Mouse (Mus musculus): ENCODE results near the gene Col9a2.
"Not testable (repeated sequence)": the region's sequence is repeated elsewhere in the genome, so short reads cannot be mapped to it uniquely, and the experiment has no call there.

The Col9a2 gene

GRCm38 (mm10) chr4:121020040-121020790 is 19.0 kb upstream of the Col9a2 start:
- no peak for DNase-seq (ENCODE audit: low read depth, low spot score)

GRCm38 (mm10) chr4:121021911-121022310 is 17.3 kb upstream of the Col9a2 start:
- DNase-seq (ENCODE audit: low read depth, low spot score): no peak

- DNase-seq (ENCODE audit: low read depth, low spot score): no peak
Measured at GRCm38 (mm10) chr4:121023464-121023863, 15.7 kb upstream of the Col9a2 start.

GRCm38 (mm10) chr4:121023941-121024340 is 15.2 kb upstream of the Col9a2 start:
- no peak for DNase-seq (ENCODE audit: low read depth, low spot score)

GRCm38 (mm10) chr4:121025681-121026080 is 13.5 kb upstream of the Col9a2 start:
- DNase-seq (ENCODE audit: low read depth, low spot score): no peak

GRCm38 (mm10) chr4:121028146-121028545 is 11.0 kb upstream of the Col9a2 start:
- no peak for DNase-seq (ENCODE audit: low read depth, low spot score)

- DNase-seq (ENCODE audit: low read depth, low spot score): peak; percentile 47
Measured at GRCm38 (mm10) chr4:121028659-121029392, 10.4 kb upstream of the Col9a2 start.

GRCm38 (mm10) chr4:121029632-121030031 is 9.6 kb upstream of the Col9a2 start:
- no peak for DNase-seq (ENCODE audit: low read depth, low spot score)

- DNase-seq (ENCODE audit: low read depth, low spot score): no peak
Measured at GRCm38 (mm10) chr4:121031440-121031839, 7.7 kb upstream of the Col9a2 start.

- no peak for DNase-seq (ENCODE audit: low read depth, low spot score)
Measured at GRCm38 (mm10) chr4:121033006-121033405, 6.2 kb upstream of the Col9a2 start.

- DNase-seq (ENCODE audit: low read depth, low spot score): no peak
Measured at GRCm38 (mm10) chr4:121040323-121040722, 1.1 kb downstream of the Col9a2 start.

GRCm38 (mm10) chr4:121040897-121041671 is 1.9 kb downstream of the Col9a2 start:
- peak; percentile 11 for DNase-seq (ENCODE audit: low read depth, low spot score)

GRCm38 (mm10) chr4:121042472-121042871 is 3.3 kb downstream of the Col9a2 start:
- no peak for DNase-seq (ENCODE audit: low read depth, low spot score)

- DNase-seq (ENCODE audit: low read depth, low spot score): no peak
Measured at GRCm38 (mm10) chr4:121042946-121043345, 3.8 kb downstream of the Col9a2 start.

- no peak for DNase-seq (ENCODE audit: low read depth, low spot score)
Measured at GRCm38 (mm10) chr4:121051863-121052262, 12.7 kb downstream of the Col9a2 start.

- DNase-seq (ENCODE audit: low read depth, low spot score): no peak
Measured at GRCm38 (mm10) chr4:121052454-121053323, 13.5 kb downstream of the Col9a2 start.

- no peak for DNase-seq (ENCODE audit: low read depth, low spot score)
Measured at GRCm38 (mm10) chr4:121056342-121056741, 17.2 kb downstream of the Col9a2 start.

GRCm38 (mm10) chr4:121057032-121057431 is 17.8 kb downstream of the Col9a2 start:
- no peak for DNase-seq (ENCODE audit: low read depth, low spot score)

GRCm38 (mm10) chr4:121059218-121059617 is 20.0 kb downstream of the Col9a2 start:
- DNase-seq (ENCODE audit: low read depth, low spot score): not testable (repeated sequence)

- no peak for DNase-seq (ENCODE audit: low read depth, low spot score)
Measured at GRCm38 (mm10) chr4:121065336-121065735, 26.2 kb downstream of the Col9a2 start.

- DNase-seq (ENCODE audit: low read depth, low spot score): no peak
Measured at GRCm38 (mm10) chr4:121074250-121074649, 35.1 kb downstream of the Col9a2 start.
